Mouse (Mus musculus): ENCODE measurements at regions not wholly inside any gene's neighbourhood (a gene's known extent, or its start where the extent isn't known, plus 50 kb on each side); places are given as distances from the start of the nearest gene placed in this dataset.

- TF ChIP-seq CTCF (IDR thresholded peaks at IDR 0.05; ENCODE audit: borderline replicate concordance, insufficient read depth, low read length), result no peak
- TF ChIP-seq POLR2A (IDR thresholded peaks at IDR 0.05; ENCODE audit: low read depth, low read length), result no peak
These were observed 218.9 kb upstream of the Atp2b1 start for GRCm38 (mm10) chr10:98695371-98695725.

Data from embryonic fibroblast, embryonic 13.5 days (primary cell).